Mouse (Mus musculus): ENCODE data around the gene Ubtf. TPM values are rescaled to one million over a fixed set of nuclear protein-coding genes. Genes with fewer than 3 reads are reported as not detected.

Ubtf gene
- total RNA-seq, 2 experiments from 2014 or later: 122 to 138 TPM

- no peak for DNase-seq (ENCODE audit: low spot score in 2 of 2)
- no peak overlapping the region for H3K27ac ChIP-seq
- TF ChIP-seq CTCF (conservative IDR thresholded peaks at IDR 0.05): no peak
- H3K4me3 ChIP-seq: no peak overlapping the region
These were observed 36.0 kb upstream of the Ubtf start for GRCm38 (mm10) chr11:102355501-102355900.

GRCm38 (mm10) chr11:102353021-102353431 is 33.5 kb upstream of the Ubtf start:
- TF ChIP-seq CTCF (conservative IDR thresholded peaks at IDR 0.05): no peak

GRCm38 (mm10) chr11:102352378-102352777 is 32.8 kb upstream of the Ubtf start:
- no peak for TF ChIP-seq CTCF (conservative IDR thresholded peaks at IDR 0.05)
- H3K27ac ChIP-seq: no peak overlapping the region
- DNase-seq (ENCODE audit: low spot score in 2 of 2): no peak

More at GRCm38 (mm10) chr11:102353021-102353431, 33.5 kb upstream of the Ubtf start:
- Histone ChIP-seq H3K27ac (no peak overlapping the region), H3K4me3 (no peak overlapping the region)
- DNase-seq (ENCODE audit: low spot score in 2 of 2): no peak

GRCm38 (mm10) chr11:102350981-102351523 is 31.5 kb upstream of the Ubtf start:
- DNase-seq (ENCODE audit: low spot score in 2 of 2): no peak
- no peak overlapping the region for H3K27ac ChIP-seq
- H3K4me3 ChIP-seq: no peak overlapping the region
- no peak for TF ChIP-seq CTCF (conservative IDR thresholded peaks at IDR 0.05)

More at GRCm38 (mm10) chr11:102352378-102352777, 32.8 kb upstream of the Ubtf start:
- no peak overlapping the region for H3K4me3 ChIP-seq

- no peak overlapping the region for H3K4me3 ChIP-seq
- no peak overlapping the region for H3K27ac ChIP-seq
- TF ChIP-seq CTCF (conservative IDR thresholded peaks at IDR 0.05): no peak
- DNase-seq (ENCODE audit: low spot score in 2 of 2): no peak
These were observed 30.9 kb upstream of the Ubtf start for GRCm38 (mm10) chr11:102350416-102350815.

- no peak for TF ChIP-seq CTCF (conservative IDR thresholded peaks at IDR 0.05)
- no peak for DNase-seq (ENCODE audit: low spot score in 2 of 2)
- H3K27ac ChIP-seq: no peak overlapping the region
- H3K4me3 ChIP-seq: no peak overlapping the region
These were observed 29.8 kb upstream of the Ubtf start for GRCm38 (mm10) chr11:102349189-102349954.

- DNase-seq (ENCODE audit: low spot score in 2 of 2): no peak
- TF ChIP-seq CTCF (conservative IDR thresholded peaks at IDR 0.05): no peak
- Histone ChIP-seq H3K27ac (no peak overlapping the region), H3K4me3 (no peak overlapping the region)
These were observed 29.2 kb upstream of the Ubtf start for GRCm38 (mm10) chr11:102348771-102349170.

GRCm38 (mm10) chr11:102348101-102348585 is 28.6 kb upstream of the Ubtf start:
- TF ChIP-seq CTCF (conservative IDR thresholded peaks at IDR 0.05): no peak
- DNase-seq (ENCODE audit: low spot score in 2 of 2): no peak
- Histone ChIP-seq H3K4me3 (no peak overlapping the region), H3K27ac (no peak overlapping the region)

GRCm38 (mm10) chr11:102347683-102348082 is 28.1 kb upstream of the Ubtf start:
- Histone ChIP-seq H3K4me3 (no peak overlapping the region), H3K27ac (no peak overlapping the region)
- no peak for DNase-seq (ENCODE audit: low spot score in 2 of 2)
- TF ChIP-seq CTCF (conservative IDR thresholded peaks at IDR 0.05): no peak

GRCm38 (mm10) chr11:102346926-102347325 is 27.4 kb upstream of the Ubtf start:
- Histone ChIP-seq H3K4me3 (no peak overlapping the region), H3K27ac (no peak overlapping the region)
- TF ChIP-seq CTCF (conservative IDR thresholded peaks at IDR 0.05): no peak
- DNase-seq (ENCODE audit: low spot score in 2 of 2): no peak

GRCm38 (mm10) chr11:102344458-102344857 is 24.9 kb upstream of the Ubtf start:
- no peak for TF ChIP-seq CTCF (conservative IDR thresholded peaks at IDR 0.05)
- DNase-seq (ENCODE audit: low spot score in 2 of 2): no peak
- Histone ChIP-seq H3K27ac (no peak overlapping the region), H3K4me3 (no peak overlapping the region)

GRCm38 (mm10) chr11:102342742-102343141 is 23.2 kb upstream of the Ubtf start:
- TF ChIP-seq CTCF (conservative IDR thresholded peaks at IDR 0.05): no peak
- Histone ChIP-seq H3K27ac (no peak overlapping the region), H3K4me3 (no peak overlapping the region)
- no peak for DNase-seq (ENCODE audit: low spot score in 2 of 2)

GRCm38 (mm10) chr11:102341101-102341500 is 21.6 kb upstream of the Ubtf start:
- no peak for DNase-seq (ENCODE audit: low spot score in 2 of 2)
- Histone ChIP-seq H3K27ac (no peak overlapping the region), H3K4me3 (no peak overlapping the region)
- TF ChIP-seq CTCF (conservative IDR thresholded peaks at IDR 0.05): no peak

- no peak overlapping the region for H3K4me3 ChIP-seq
- no peak for DNase-seq (ENCODE audit: low spot score in 2 of 2)
- peak; percentile 54 for TF ChIP-seq CTCF (conservative IDR thresholded peaks at IDR 0.05)
- no peak overlapping the region for H3K27ac ChIP-seq
These were observed 20.1 kb upstream of the Ubtf start for GRCm38 (mm10) chr11:102339624-102340023.
